Mouse (Mus musculus): ENCODE data around the gene Slc44a5. TPM values are rescaled to one million over a fixed set of nuclear protein-coding genes. Genes with fewer than 3 reads are reported as not detected.
"Not testable (repeated sequence)": the region's sequence is repeated elsewhere in the genome, so short reads cannot be mapped to it uniquely, and the experiment has no call there.

The Slc44a5 gene
- polyA plus RNA-seq, 1 experiment: 0.35 TPM

- Histone ChIP-seq H3K27ac (ENCODE audit: insufficient read depth, low read length) (no peak overlapping the region), H3K4me1 (ENCODE audit: control insufficient read depth, insufficient read depth, low read length) (no peaks in the 10 kb centered on the region), H3K4me3 (ENCODE audit: insufficient read depth, low read length) (no peak overlapping the region)
- TF ChIP-seq CTCF (IDR thresholded peaks at IDR 0.05; ENCODE audit: borderline replicate concordance, insufficient read depth, low read length) (no peak), POLR2A (IDR thresholded peaks at IDR 0.05; ENCODE audit: low read depth, low read length) (no peak)
These were observed 26.7 kb downstream of the Slc44a5 start for GRCm38 (mm10) chr3:153999797-154000528.

GRCm38 (mm10) chr3:154001348-154001747 is 28.1 kb downstream of the Slc44a5 start:
- H3K4me1 ChIP-seq (ENCODE audit: control insufficient read depth, insufficient read depth, low read length): no peaks in the 10 kb centered on the region
- TF ChIP-seq POLR2A (IDR thresholded peaks at IDR 0.05; ENCODE audit: low read depth, low read length) (no peak), CTCF (IDR thresholded peaks at IDR 0.05; ENCODE audit: borderline replicate concordance, insufficient read depth, low read length) (no peak)
- no peak overlapping the region for H3K27ac ChIP-seq (ENCODE audit: insufficient read depth, low read length)
- H3K4me3 ChIP-seq (ENCODE audit: insufficient read depth, low read length): no peak overlapping the region

- no peak overlapping the region for H3K4me3 ChIP-seq (ENCODE audit: insufficient read depth, low read length)
- no peak for TF ChIP-seq POLR2A (IDR thresholded peaks at IDR 0.05; ENCODE audit: low read depth, low read length)
- TF ChIP-seq CTCF (IDR thresholded peaks at IDR 0.05; ENCODE audit: borderline replicate concordance, insufficient read depth, low read length): no peak
- no peak overlapping the region for H3K27ac ChIP-seq (ENCODE audit: insufficient read depth, low read length)
- H3K4me1 ChIP-seq (ENCODE audit: control insufficient read depth, insufficient read depth, low read length): no peaks in the 10 kb centered on the region
These were observed 73.6 kb downstream of the Slc44a5 start for GRCm38 (mm10) chr3:154046876-154047275.

- no peak overlapping the region for H3K4me3 ChIP-seq (ENCODE audit: insufficient read depth, low read length)
- no peak overlapping the region for H3K27ac ChIP-seq (ENCODE audit: insufficient read depth, low read length)
- TF ChIP-seq POLR2A (IDR thresholded peaks at IDR 0.05; ENCODE audit: low read depth, low read length) (no peak), CTCF (IDR thresholded peaks at IDR 0.05; ENCODE audit: borderline replicate concordance, insufficient read depth, low read length) (no peak)
- H3K4me1 ChIP-seq (ENCODE audit: control insufficient read depth, insufficient read depth, low read length): no peaks in the 10 kb centered on the region
These were observed 80.1 kb downstream of the Slc44a5 start for GRCm38 (mm10) chr3:154053331-154053730.

GRCm38 (mm10) chr3:154057464-154057863 is 84.2 kb downstream of the Slc44a5 start:
- TF ChIP-seq POLR2A (IDR thresholded peaks at IDR 0.05; ENCODE audit: low read depth, low read length): no peak
- TF ChIP-seq CTCF (IDR thresholded peaks at IDR 0.05; ENCODE audit: borderline replicate concordance, insufficient read depth, low read length): no peak
- H3K4me3 ChIP-seq (ENCODE audit: insufficient read depth, low read length): no peak overlapping the region
- H3K4me1 ChIP-seq (ENCODE audit: control insufficient read depth, insufficient read depth, low read length): no peaks in the 10 kb centered on the region
- no peak overlapping the region for H3K27ac ChIP-seq (ENCODE audit: insufficient read depth, low read length)

GRCm38 (mm10) chr3:154058200-154058599 is 85.0 kb downstream of the Slc44a5 start:
- TF ChIP-seq POLR2A (IDR thresholded peaks at IDR 0.05; ENCODE audit: low read depth, low read length) (no peak), CTCF (IDR thresholded peaks at IDR 0.05; ENCODE audit: borderline replicate concordance, insufficient read depth, low read length) (no peak)
- Histone ChIP-seq H3K4me3 (ENCODE audit: insufficient read depth, low read length) (no peak overlapping the region), H3K27ac (ENCODE audit: insufficient read depth, low read length) (no peak overlapping the region), H3K4me1 (ENCODE audit: control insufficient read depth, insufficient read depth, low read length) (no peaks in the 10 kb centered on the region)

GRCm38 (mm10) chr3:154071989-154072388 is 98.8 kb downstream of the Slc44a5 start:
- H3K4me1 ChIP-seq (ENCODE audit: control insufficient read depth, insufficient read depth, low read length); H3K27ac ChIP-seq (ENCODE audit: insufficient read depth, low read length); H3K4me3 ChIP-seq (ENCODE audit: insufficient read depth, low read length): not testable (repeated sequence)

GRCm38 (mm10) chr3:154075749-154076148 is 102.5 kb downstream of the Slc44a5 start:
- no peak overlapping the region for H3K27ac ChIP-seq (ENCODE audit: insufficient read depth, low read length)
- H3K4me1 ChIP-seq (ENCODE audit: control insufficient read depth, insufficient read depth, low read length): no peaks in the 10 kb centered on the region
- TF ChIP-seq POLR2A (IDR thresholded peaks at IDR 0.05; ENCODE audit: low read depth, low read length): no peak
- no peak for TF ChIP-seq CTCF (IDR thresholded peaks at IDR 0.05; ENCODE audit: borderline replicate concordance, insufficient read depth, low read length)
- no peak overlapping the region for H3K4me3 ChIP-seq (ENCODE audit: insufficient read depth, low read length)

- TF ChIP-seq CTCF (IDR thresholded peaks at IDR 0.05; ENCODE audit: borderline replicate concordance, insufficient read depth, low read length): no peak
- TF ChIP-seq POLR2A (IDR thresholded peaks at IDR 0.05; ENCODE audit: low read depth, low read length): no peak
- Histone ChIP-seq H3K4me3 (ENCODE audit: insufficient read depth, low read length) (no peak overlapping the region), H3K27ac (ENCODE audit: insufficient read depth, low read length) (no peak overlapping the region), H3K4me1 (ENCODE audit: control insufficient read depth, insufficient read depth, low read length) (no peaks in the 10 kb centered on the region)
These were observed 108.5 kb downstream of the Slc44a5 start for GRCm38 (mm10) chr3:154081687-154082086.

- H3K27ac ChIP-seq (ENCODE audit: insufficient read depth, low read length): no peak overlapping the region
- no peak for TF ChIP-seq POLR2A (IDR thresholded peaks at IDR 0.05; ENCODE audit: low read depth, low read length)
- TF ChIP-seq CTCF (IDR thresholded peaks at IDR 0.05; ENCODE audit: borderline replicate concordance, insufficient read depth, low read length): no peak
These were observed 109.0 kb downstream of the Slc44a5 start for GRCm38 (mm10) chr3:154082241-154082640.

More at GRCm38 (mm10) chr3:154082241-154082640, 109.0 kb downstream of the Slc44a5 start:
- Histone ChIP-seq H3K4me1 (ENCODE audit: control insufficient read depth, insufficient read depth, low read length) (no peaks in the 10 kb centered on the region), H3K4me3 (ENCODE audit: insufficient read depth, low read length) (no peak overlapping the region)
